Mouse (Mus musculus) midbrain, embryonic 10.5 days (tissue): ENCODE measurements at regions not wholly inside any gene's neighbourhood (a gene's known extent, or its start where the extent isn't known, plus 50 kb on each side); places are given as distances from the start of the nearest gene placed in this dataset.

Experiments used
- DNase-seq: peaks from one replicate; pipeline ENCODE4 v3.0.0-alpha.2; 2017; ENCODE audit warnings: low spot score
- H3K27ac ChIP-seq: fragments of 300-500 bp; sonication (generic); replicated peaks from 2 replicates; pipeline ENCODE4 v1.5.1; 2016; ENCODE audit warnings: mild to moderate bottlenecking
- H3K27me3 ChIP-seq: fragments of 300-500 bp; sonication (generic); 2 replicates; pipeline ENCODE4 v1.6.1; 2016; ENCODE audit warnings: low read depth, mild to moderate bottlenecking; ENCODE audit not compliant: poor library complexity, severe bottlenecking
- H3K36me3 ChIP-seq: fragments of 300-500 bp; sonication (generic); 2 replicates; pipeline ENCODE4 v1.6.1; 2016; ENCODE audit warnings: mild to moderate bottlenecking, moderate library complexity
- H3K4me1 ChIP-seq: fragments of 300-500 bp; sonication (generic); 2 replicates; pipeline ENCODE4 v1.6.1; 2016
- H3K4me3 ChIP-seq: fragments of 300-500 bp; sonication (generic); 2 replicates; pipeline ENCODE4 v1.5.1; 2016; ENCODE audit warnings: mild to moderate bottlenecking, moderate library complexity
- H3K9me3 ChIP-seq: fragments of 300-500 bp; sonication (generic); replicated peaks from 2 replicates; pipeline ENCODE4 v1.6.1; 2016; ENCODE audit warnings: mild to moderate bottlenecking
- WGBS: fragments of 180-500 bp; shearing (Covaris S2); methylation state at CpG from one replicate; pipeline ENCODE4 v1.1.7; 2016; 5-methylcytosine and 5-hydroxymethylcytosine counted together

DNA sequence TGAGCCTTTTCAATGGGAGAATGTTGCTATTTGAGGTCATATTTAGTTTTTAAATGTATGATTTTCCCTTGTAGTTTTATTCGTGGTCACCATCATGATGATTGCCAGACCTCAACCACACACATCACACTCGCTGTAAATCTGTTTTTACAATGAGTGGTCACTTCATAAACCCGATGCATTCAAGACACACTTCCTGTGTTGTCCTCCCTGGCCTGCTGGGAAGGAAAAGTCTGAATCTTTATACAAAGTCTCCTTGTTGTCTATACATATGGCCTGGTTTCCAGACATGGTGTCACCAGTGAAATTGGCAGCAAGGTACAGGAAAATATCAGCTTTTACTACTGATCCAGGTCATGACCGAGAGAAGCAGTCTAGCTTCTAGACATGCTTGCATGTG is 230.7 kb upstream of the P2ry1 start:
- H3K9me3 ChIP-seq: no peaks in the 10 kb centered on the region
- H3K4me1 ChIP-seq: no peaks in the 10 kb centered on the region
- H3K27me3 ChIP-seq: no peaks in the 10 kb centered on the region
- no peak for DNase-seq
- 86% methylated on average over 4 of the region's 4 CpGs for WGBS
- no peak overlapping the region for H3K4me3 ChIP-seq
- H3K36me3 ChIP-seq: no peaks in the 10 kb centered on the region
- no peak overlapping the region for H3K27ac ChIP-seq

GRCm38 (mm10) chr3:60773383-60773782 is 229.2 kb upstream of the P2ry1 start:
- DNase-seq: no peak
- 92% methylated on average over 3 of the region's 3 CpGs for WGBS

GRCm38 (mm10) chr3:60785137-60785875 is 217.3 kb upstream of the P2ry1 start:
- Histone ChIP-seq H3K9me3 (no peaks in the 10 kb centered on the region), H3K27ac (0 out of 2 replicates have a peak overlapping the region, but pooled peaks have one; percentile 38), H3K4me1 (0 out of 2 replicates have a peak, but pooled peaks cover 7% of the 10 kb centered on the region), H3K27me3 (no peaks in the 10 kb centered on the region), H3K36me3 (no peaks in the 10 kb centered on the region), H3K4me3 (no peak overlapping the region)
- DNase-seq: peak; percentile 24
- 69% methylated on average over 9 of the region's 9 CpGs for WGBS

More at GRCm38 (mm10) chr3:60773383-60773782, 229.2 kb upstream of the P2ry1 start:
- Histone ChIP-seq H3K27me3 (no peaks in the 10 kb centered on the region), H3K4me1 (no peaks in the 10 kb centered on the region), H3K4me3 (no peak overlapping the region), H3K9me3 (no peaks in the 10 kb centered on the region), H3K27ac (no peak overlapping the region), H3K36me3 (no peaks in the 10 kb centered on the region)

GRCm38 (mm10) chr3:60787989-60788388 is 214.6 kb upstream of the P2ry1 start:
- H3K4me1 ChIP-seq: 0 out of 2 replicates have a peak, but pooled peaks cover 7% of the 10 kb centered on the region
- WGBS: 93% methylated on average over 8 of the region's 8 CpGs
- H3K36me3 ChIP-seq: no peaks in the 10 kb centered on the region
- H3K4me3 ChIP-seq: no peak overlapping the region
- no peak for DNase-seq
- H3K27ac ChIP-seq: no peak overlapping the region
- H3K9me3 ChIP-seq: no peaks in the 10 kb centered on the region
- H3K27me3 ChIP-seq: no peaks in the 10 kb centered on the region

- H3K4me1 ChIP-seq: 0 out of 2 replicates have a peak, but pooled peaks cover 7% of the 10 kb centered on the region
- WGBS: 91% methylated on average over 4 of the region's 4 CpGs
- no peak overlapping the region for H3K4me3 ChIP-seq
- H3K27me3 ChIP-seq: no peaks in the 10 kb centered on the region
- no peaks in the 10 kb centered on the region for H3K36me3 ChIP-seq
- no peak for DNase-seq
- H3K27ac ChIP-seq: no peak overlapping the region
- H3K9me3 ChIP-seq: no peaks in the 10 kb centered on the region
These were observed 213.2 kb upstream of the P2ry1 start for GRCm38 (mm10) chr3:60789441-60789840.

GRCm38 (mm10) chr3:60792166-60792565 is 210.4 kb upstream of the P2ry1 start:
- H3K27me3 ChIP-seq: no peaks in the 10 kb centered on the region
- H3K27ac ChIP-seq: no peak overlapping the region
- H3K36me3 ChIP-seq: no peaks in the 10 kb centered on the region
- no peak overlapping the region for H3K4me3 ChIP-seq
- WGBS: 89% methylated on average over 4 of the region's 4 CpGs
- no peak for DNase-seq
- H3K4me1 ChIP-seq: no peaks in the 10 kb centered on the region
- H3K9me3 ChIP-seq: no peaks in the 10 kb centered on the region

GRCm38 (mm10) chr3:60796207-60796606 is 206.4 kb upstream of the P2ry1 start:
- Histone ChIP-seq H3K27me3 (no peaks in the 10 kb centered on the region), H3K36me3 (no peaks in the 10 kb centered on the region), H3K4me3 (no peak overlapping the region), H3K27ac (no peak overlapping the region), H3K4me1 (no peaks in the 10 kb centered on the region), H3K9me3 (no peaks in the 10 kb centered on the region)
- no peak for DNase-seq
- WGBS: 73% methylated on average over 2 of the region's 2 CpGs

DNA sequence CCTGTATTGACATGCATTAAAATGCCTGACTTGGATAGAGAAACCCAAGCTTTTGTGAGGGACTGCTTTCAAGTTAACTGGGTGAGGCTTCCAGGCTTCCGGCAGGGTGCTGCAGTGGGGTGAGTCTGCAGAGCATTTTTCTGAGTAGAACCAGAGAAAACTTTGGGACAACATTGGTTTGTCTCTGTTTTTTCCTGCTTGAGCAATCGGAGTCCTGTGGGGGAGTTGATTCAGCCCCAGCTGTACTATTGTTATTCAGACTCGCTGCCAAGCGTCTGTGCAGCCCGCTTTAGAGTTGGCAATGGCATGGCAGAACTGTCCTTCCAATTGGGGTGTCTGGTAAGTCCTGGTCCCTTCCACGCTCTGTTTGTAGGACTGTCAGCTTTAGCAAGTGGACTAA is 204.8 kb upstream of the P2ry1 start:
- 71% methylated on average over 6 of the region's 6 CpGs for WGBS
- no peak for DNase-seq
- H3K4me1 ChIP-seq: no peaks in the 10 kb centered on the region
- H3K9me3 ChIP-seq: no peaks in the 10 kb centered on the region
- no peak overlapping the region for H3K27ac ChIP-seq
- H3K27me3 ChIP-seq: no peaks in the 10 kb centered on the region
- H3K36me3 ChIP-seq: no peaks in the 10 kb centered on the region
- H3K4me3 ChIP-seq: no peak overlapping the region

DNA sequence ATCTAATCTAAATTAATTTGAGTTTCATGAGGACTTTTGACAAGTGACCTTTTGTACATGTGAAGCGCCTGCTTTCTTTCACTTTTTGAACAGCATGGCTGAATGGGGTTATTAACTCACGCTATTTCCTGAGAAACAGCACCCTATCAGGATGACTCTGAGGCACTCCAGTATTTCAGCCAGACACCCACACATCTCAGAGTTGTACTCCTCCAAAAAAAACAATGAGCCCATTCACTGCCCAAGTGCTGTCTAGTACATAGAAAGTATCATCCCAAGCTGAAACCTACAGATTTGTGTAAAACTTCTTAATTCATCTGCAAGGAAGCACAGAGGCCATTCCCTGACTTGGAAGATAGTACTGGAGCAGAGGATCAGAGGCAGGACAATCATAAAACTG is 204.1 kb upstream of the P2ry1 start:
- Histone ChIP-seq H3K9me3 (no peaks in the 10 kb centered on the region), H3K36me3 (no peaks in the 10 kb centered on the region), H3K27ac (no peak overlapping the region), H3K27me3 (no peaks in the 10 kb centered on the region), H3K4me1 (no peaks in the 10 kb centered on the region), H3K4me3 (no peak overlapping the region)
- no peak for DNase-seq
- 95% methylated on average over 2 of the region's 2 CpGs for WGBS

- WGBS: 91% methylated on average over 5 of the region's 5 CpGs
- DNase-seq: no peak
- H3K4me1 ChIP-seq: no peaks in the 10 kb centered on the region
- H3K27ac ChIP-seq: no peak overlapping the region
- H3K4me3 ChIP-seq: no peak overlapping the region
- no peaks in the 10 kb centered on the region for H3K36me3 ChIP-seq
- no peaks in the 10 kb centered on the region for H3K9me3 ChIP-seq
- no peaks in the 10 kb centered on the region for H3K27me3 ChIP-seq
These were observed 203.7 kb upstream of the P2ry1 start for GRCm38 (mm10) chr3:60798862-60799261.

- no peaks in the 10 kb centered on the region for H3K36me3 ChIP-seq
- no peaks in the 10 kb centered on the region for H3K9me3 ChIP-seq
- no peaks in the 10 kb centered on the region for H3K4me1 ChIP-seq
- no peak overlapping the region for H3K4me3 ChIP-seq
- DNase-seq: no peak
- no peak overlapping the region for H3K27ac ChIP-seq
- 91% methylated on average over 3 of the region's 3 CpGs for WGBS
- H3K27me3 ChIP-seq: no peaks in the 10 kb centered on the region
These were observed 197.8 kb upstream of the P2ry1 start for GRCm38 (mm10) chr3:60804711-60805293.

DNA sequence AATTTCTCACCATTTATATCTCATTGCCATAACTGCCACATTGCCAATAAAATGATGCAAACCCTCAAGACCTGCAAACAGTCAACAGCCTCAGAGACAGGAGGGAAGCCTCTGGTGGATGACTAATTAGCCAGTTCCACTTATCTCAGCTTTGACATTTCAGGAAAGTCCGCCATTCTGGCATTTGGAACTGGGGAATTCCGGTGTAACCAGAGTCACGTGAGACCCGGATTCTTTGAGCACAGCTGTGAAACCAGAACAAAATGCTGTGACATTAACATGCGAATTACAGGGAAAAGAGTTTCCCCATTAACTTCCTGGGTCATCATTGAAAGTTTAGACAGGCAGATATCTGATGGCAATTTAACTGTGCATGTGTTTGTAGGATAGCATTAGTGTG is 190.7 kb upstream of the P2ry1 start:
- WGBS: 75% methylated on average over 5 of the region's 5 CpGs
- no peaks in the 10 kb centered on the region for H3K4me1 ChIP-seq
- no peaks in the 10 kb centered on the region for H3K27me3 ChIP-seq
- no peak for DNase-seq
- no peaks in the 10 kb centered on the region for H3K36me3 ChIP-seq
- no peak overlapping the region for H3K4me3 ChIP-seq
- no peaks in the 10 kb centered on the region for H3K9me3 ChIP-seq
- no peak overlapping the region for H3K27ac ChIP-seq

- no peaks in the 10 kb centered on the region for H3K9me3 ChIP-seq
- H3K27me3 ChIP-seq: no peaks in the 10 kb centered on the region
- 56% methylated on average over 3 of the region's 3 CpGs for WGBS
- no peak overlapping the region for H3K27ac ChIP-seq
- no peaks in the 10 kb centered on the region for H3K4me1 ChIP-seq
- H3K4me3 ChIP-seq: no peak overlapping the region
- peak; percentile 27 for DNase-seq
- no peaks in the 10 kb centered on the region for H3K36me3 ChIP-seq
These were observed 189.1 kb upstream of the P2ry1 start for GRCm38 (mm10) chr3:60813485-60813884.
